In genomic region chr7:86342881-86343565, GRCm38 (mm10) we compare ENCODE assay signal across 32 mouse cellular contexts. TPM values are rescaled to one million over a fixed set of nuclear protein-coding genes. Genes with fewer than 3 reads are reported as not detected.
"Had no signal": no experiment of that assay in that cellular context is flagged by ENCODE, and none has a peak within 500 bp of the region (broad histone marks: within the 10 kb centered on the region; RNA-seq: fewer than 3 reads in every experiment).

No protein-coding gene starts in this region.

- H3K9ac ChIP-seq: heart, embryonic 12.5 days; hindbrain, embryonic 12.5 days; hindbrain, embryonic 14.5 days; intestine, embryonic 15.5 days; limb, embryonic 13.5 days; limb, embryonic 15.5 days; liver, embryonic 12.5 days; liver, embryonic 14.5 days had no signal

- ATAC-seq: hindbrain, embryonic 16.5 days; inflammation-experienced regulatory T-cells, adult 6 months; intestine, embryonic 15.5 days; liver, embryonic 12.5 days had no signal

- H3K36me3 ChIP-seq: heart, embryonic 10.5 days; heart, embryonic 12.5 days; hindbrain, embryonic 10.5 days; hindbrain, embryonic 12.5 days; intestine, embryonic 15.5 days; limb, embryonic 13.5 days; limb, embryonic 15.5 days; liver, embryonic 12.5 days had no signal

- H3K9me3 ChIP-seq: heart, embryonic 10.5 days; heart, embryonic 12.5 days; hindbrain, embryonic 10.5 days; hindbrain, embryonic 12.5 days; intestine, embryonic 15.5 days; limb, embryonic 13.5 days; limb, embryonic 15.5 days; liver, embryonic 12.5 days had no signal

- DNase-seq: gastrocnemius, postnatal 10 days; gastrocnemius, postnatal 25 days; heart, adult 18-20 months; heart, postnatal 10 days; heart, postnatal 4 days; kidney, adult 18-20 months; kidney, adult 8-10 months; kidney, postnatal 10 days; kidney, postnatal 25 days; kidney, postnatal 4 days; layer of hippocampus, postnatal 36 days; left cerebral cortex, postnatal 4 days had no signal

- H3K27ac ChIP-seq: heart, embryonic 10.5 days; hindbrain, embryonic 10.5 days; hindbrain, embryonic 12.5 days; hindbrain, embryonic 14.5 days; intestine, embryonic 15.5 days; layer of hippocampus, adult 2 months; limb, embryonic 13.5 days; limb, embryonic 15.5 days; liver, embryonic 12.5 days; liver, embryonic 14.5 days had no signal

- H3K4me1 ChIP-seq: heart, embryonic 10.5 days; heart, embryonic 12.5 days; hindbrain, embryonic 10.5 days; hindbrain, embryonic 12.5 days; intestine, embryonic 15.5 days; limb, embryonic 13.5 days; limb, embryonic 15.5 days; liver, embryonic 12.5 days had no signal

- H3K27me3 ChIP-seq: heart, embryonic 12.5 days; hindbrain, embryonic 12.5 days; intestine, embryonic 15.5 days; limb, embryonic 13.5 days; limb, embryonic 15.5 days; liver, embryonic 12.5 days had no signal

- H3K4me3 ChIP-seq: heart, embryonic 10.5 days; heart, embryonic 12.5 days; hindbrain, embryonic 10.5 days; hindbrain, embryonic 12.5 days; intestine, embryonic 15.5 days; layer of hippocampus, adult 2 months; limb, embryonic 13.5 days; limb, embryonic 15.5 days; liver, embryonic 12.5 days had no signal

- H3K4me2 ChIP-seq: heart, embryonic 12.5 days; hindbrain, embryonic 12.5 days; hindbrain, embryonic 14.5 days; intestine, embryonic 15.5 days; limb, embryonic 13.5 days; limb, embryonic 15.5 days; liver, embryonic 12.5 days had no signal

RNA-seq across cellular contexts. Expression of gene Olfr307, which starts 5.6 kb away (rescaled TPM):
- polyA plus RNA-seq: heart, embryonic 10.5 days; heart, embryonic 12.5 days; heart, embryonic 14.5 days; heart, embryonic 16.5 days; hindbrain, embryonic 10.5 days; hindbrain, embryonic 12.5 days; hindbrain, embryonic 14.5 days; hindbrain, embryonic 16.5 days; intestine, embryonic 15.5 days; kidney, embryonic 14.5 days; kidney, embryonic 16.5 days; limb, embryonic 11.5 days; limb, embryonic 13.5 days; limb, embryonic 15.5 days; liver, adult 2 months; liver, embryonic 12.5 days; liver, embryonic 14.5 days; liver, embryonic 16.5 days had no signal

RNA-seq across cellular contexts. Expression of gene Olfr308, which starts 17.6 kb away (rescaled TPM):
- polyA plus RNA-seq: heart, embryonic 10.5 days; heart, embryonic 12.5 days; heart, embryonic 14.5 days; heart, embryonic 16.5 days; hindbrain, embryonic 10.5 days; hindbrain, embryonic 12.5 days; hindbrain, embryonic 14.5 days; hindbrain, embryonic 16.5 days; inflammation-experienced regulatory T-cells, adult 6 months; intestine, embryonic 15.5 days; kidney, embryonic 14.5 days; kidney, embryonic 16.5 days; limb, embryonic 11.5 days; limb, embryonic 13.5 days; limb, embryonic 15.5 days; liver, adult 2 months; liver, embryonic 12.5 days; liver, embryonic 14.5 days; liver, embryonic 16.5 days had no signal

RNA-seq across cellular contexts. Expression of gene Olfr305, which starts 23.7 kb away (rescaled TPM):
- polyA plus RNA-seq: heart, embryonic 10.5 days; heart, embryonic 12.5 days; heart, embryonic 14.5 days; heart, embryonic 16.5 days; hindbrain, embryonic 10.5 days; hindbrain, embryonic 12.5 days; hindbrain, embryonic 14.5 days; hindbrain, embryonic 16.5 days; inflammation-experienced regulatory T-cells, adult 6 months; intestine, embryonic 15.5 days; kidney, embryonic 14.5 days; kidney, embryonic 16.5 days; limb, embryonic 11.5 days; limb, embryonic 13.5 days; limb, embryonic 15.5 days; liver, adult 2 months; liver, embryonic 12.5 days; liver, embryonic 14.5 days; liver, embryonic 16.5 days had no signal

RNA-seq across cellular contexts. Expression of gene Olfr309, which starts 29.5 kb away (rescaled TPM):
- polyA plus RNA-seq: heart, embryonic 10.5 days; heart, embryonic 12.5 days; heart, embryonic 14.5 days; heart, embryonic 16.5 days; hindbrain, embryonic 10.5 days; hindbrain, embryonic 12.5 days; hindbrain, embryonic 14.5 days; hindbrain, embryonic 16.5 days; inflammation-experienced regulatory T-cells, adult 6 months; intestine, embryonic 15.5 days; kidney, embryonic 14.5 days; kidney, embryonic 16.5 days; limb, embryonic 11.5 days; limb, embryonic 13.5 days; limb, embryonic 15.5 days; liver, adult 2 months; liver, embryonic 12.5 days; liver, embryonic 14.5 days; liver, embryonic 16.5 days had no signal

RNA-seq across cellular contexts. Expression of gene Olfr304, which starts 43.4 kb away (rescaled TPM):
- polyA plus RNA-seq: heart, embryonic 10.5 days; heart, embryonic 12.5 days; heart, embryonic 14.5 days; heart, embryonic 16.5 days; hindbrain, embryonic 10.5 days; hindbrain, embryonic 12.5 days; hindbrain, embryonic 14.5 days; hindbrain, embryonic 16.5 days; inflammation-experienced regulatory T-cells, adult 6 months; intestine, embryonic 15.5 days; kidney, embryonic 14.5 days; kidney, embryonic 16.5 days; limb, embryonic 11.5 days; limb, embryonic 13.5 days; limb, embryonic 15.5 days; liver, adult 2 months; liver, embryonic 12.5 days; liver, embryonic 14.5 days; liver, embryonic 16.5 days had no signal
